Mouse (Mus musculus): ENCODE data around the gene Hic1. TPM values are rescaled to one million over a fixed set of nuclear protein-coding genes. Genes with fewer than 3 reads are reported as not detected.
"Not testable (repeated sequence)": the region's sequence is repeated elsewhere in the genome, so short reads cannot be mapped to it uniquely, and the experiment has no call there.

The Hic1 gene
- polyA plus RNA-seq, 1 experiment from 2014 or later: 1.9 TPM

- H3K9ac ChIP-seq (ENCODE audit: low read depth, low read length): no peak overlapping the region
- ATAC-seq: no peak
- no peak overlapping the region for H3K27ac ChIP-seq (ENCODE audit: low read depth, low read length)
- no peaks in the 10 kb centered on the region for H3K9me3 ChIP-seq (ENCODE audit: control insufficient read depth, low read length)
- peaks cover 14% of the 10 kb centered on the region for H3K4me1 ChIP-seq (ENCODE audit: control insufficient read depth, insufficient read depth, low read depth, low read length)
- no peaks in the 10 kb centered on the region for H3K27me3 ChIP-seq (replicated peaks; ENCODE audit: control insufficient read depth, insufficient read depth, low read length)
- H3K4me2 ChIP-seq (ENCODE audit: low read length): no peak overlapping the region
- no peak overlapping the region for H3K4me3 ChIP-seq (ENCODE audit: low read length)
- peaks cover 5% of the 10 kb centered on the region for H3K36me3 ChIP-seq (ENCODE audit: control insufficient read depth, insufficient read depth, low read length)
- WGBS: 65% methylated on average over 2 of the region's 2 CpGs
Measured at GRCm38 (mm10) chr11:75184986-75185385, 15.7 kb upstream of the Hic1 start.

- Histone ChIP-seq H3K4me2 (ENCODE audit: low read length) (no peak overlapping the region), H3K27me3 (replicated peaks; ENCODE audit: control insufficient read depth, insufficient read depth, low read length) (no peaks in the 10 kb centered on the region), H3K9me3 (ENCODE audit: control insufficient read depth, low read length) (no peaks in the 10 kb centered on the region), H3K4me3 (ENCODE audit: low read length) (no peak overlapping the region), H3K27ac (ENCODE audit: low read depth, low read length) (no peak overlapping the region), H3K4me1 (ENCODE audit: control insufficient read depth, insufficient read depth, low read depth, low read length) (peaks cover 12% of the 10 kb centered on the region), H3K36me3 (ENCODE audit: control insufficient read depth, insufficient read depth, low read length) (peaks cover 5% of the 10 kb centered on the region), H3K9ac (ENCODE audit: low read depth, low read length) (peak overlapping the region; percentile 17; the same call in 1 of the 2 replicates)
- no peak for ATAC-seq
- 83% methylated on average over 5 of the region's 5 CpGs for WGBS
Measured at GRCm38 (mm10) chr11:75184573-75184972, 15.3 kb upstream of the Hic1 start.

- WGBS: 64% methylated on average over 2 of the region's 2 CpGs
- H3K27ac ChIP-seq (ENCODE audit: low read depth, low read length): no peak overlapping the region
- H3K4me3 ChIP-seq (ENCODE audit: low read length): no peak overlapping the region
- H3K4me2 ChIP-seq (ENCODE audit: low read length): no peak overlapping the region
- peaks cover 5% of the 10 kb centered on the region for H3K36me3 ChIP-seq (ENCODE audit: control insufficient read depth, insufficient read depth, low read length)
- no peak overlapping the region for H3K9ac ChIP-seq (ENCODE audit: low read depth, low read length)
- ATAC-seq: no peak
- H3K27me3 ChIP-seq (replicated peaks; ENCODE audit: control insufficient read depth, insufficient read depth, low read length): no peaks in the 10 kb centered on the region
- H3K9me3 ChIP-seq (ENCODE audit: control insufficient read depth, low read length): no peaks in the 10 kb centered on the region
- peaks cover 10% of the 10 kb centered on the region; the same call in 1 of the 2 replicates for H3K4me1 ChIP-seq (ENCODE audit: control insufficient read depth, insufficient read depth, low read depth, low read length)
Measured at GRCm38 (mm10) chr11:75183917-75184570, 14.7 kb upstream of the Hic1 start.

GRCm38 (mm10) chr11:75178672-75179208 is 9.4 kb upstream of the Hic1 start, which contains the start of gene Ovca2:
TSS of gene Ovca2 (minus strand) at chr11:75178835.
- Histone ChIP-seq H3K9me3 (ENCODE audit: control insufficient read depth, low read length) (no peaks in the 10 kb centered on the region), H3K36me3 (ENCODE audit: control insufficient read depth, insufficient read depth, low read length) (peaks cover 5% of the 10 kb centered on the region), H3K4me2 (ENCODE audit: low read length) (peak within 1 kb of the TSS; percentile 98), H3K27ac (ENCODE audit: low read depth, low read length) (peak within 1 kb of the TSS; percentile 89), H3K4me1 (ENCODE audit: control insufficient read depth, insufficient read depth, low read depth, low read length) (peaks cover 17% of the 10 kb centered on the region), H3K4me3 (ENCODE audit: low read length) (peak within 1 kb of the TSS; percentile 73), H3K27me3 (replicated peaks; ENCODE audit: control insufficient read depth, insufficient read depth, low read length) (no peaks in the 10 kb centered on the region), H3K9ac (ENCODE audit: low read depth, low read length) (peak within 1 kb of the TSS; percentile 89)
- ATAC-seq: peak; percentile 95
- WGBS: 0% methylated on average over 33 of the region's 33 CpGs

- Histone ChIP-seq H3K27me3 (replicated peaks; ENCODE audit: control insufficient read depth, insufficient read depth, low read length) (no peaks in the 10 kb centered on the region), H3K9ac (ENCODE audit: low read depth, low read length) (peak overlapping the region; percentile 89), H3K36me3 (ENCODE audit: control insufficient read depth, insufficient read depth, low read length) (peaks cover 5% of the 10 kb centered on the region), H3K4me1 (ENCODE audit: control insufficient read depth, insufficient read depth, low read depth, low read length) (peaks cover 18% of the 10 kb centered on the region), H3K4me3 (ENCODE audit: low read length) (peak overlapping the region; percentile 73), H3K9me3 (ENCODE audit: control insufficient read depth, low read length) (no peaks in the 10 kb centered on the region), H3K27ac (ENCODE audit: low read depth, low read length) (no peak overlapping the region), H3K4me2 (ENCODE audit: low read length) (peak overlapping the region; percentile 98)
- WGBS: 48% methylated on average over 12 of the region's 12 CpGs
- no peak for ATAC-seq
Measured at GRCm38 (mm10) chr11:75178011-75178410, 8.7 kb upstream of the Hic1 start.

- H3K4me1 ChIP-seq (ENCODE audit: control insufficient read depth, insufficient read depth, low read depth, low read length): peaks cover 28% of the 10 kb centered on the region
- H3K27ac ChIP-seq (ENCODE audit: low read depth, low read length); H3K9ac ChIP-seq (ENCODE audit: low read depth, low read length); H3K4me3 ChIP-seq (ENCODE audit: low read length); H3K27me3 ChIP-seq (replicated peaks; ENCODE audit: control insufficient read depth, insufficient read depth, low read length); ATAC-seq; H3K9me3 ChIP-seq (ENCODE audit: control insufficient read depth, low read length); H3K36me3 ChIP-seq (ENCODE audit: control insufficient read depth, insufficient read depth, low read length); H3K4me2 ChIP-seq (ENCODE audit: low read length): not testable (repeated sequence)
- 77% methylated on average over 6 of the region's 6 CpGs for WGBS
Measured at GRCm38 (mm10) chr11:75174574-75174973, 5.3 kb upstream of the Hic1 start.

GRCm38 (mm10) chr11:75173799-75174165 is 4.5 kb upstream of the Hic1 start:
- H3K4me3 ChIP-seq (ENCODE audit: low read length): peak overlapping the region; percentile 76
- 3% methylated on average over 15 of the region's 15 CpGs for WGBS
- H3K36me3 ChIP-seq (ENCODE audit: control insufficient read depth, insufficient read depth, low read length): no peaks in the 10 kb centered on the region; the same call in 1 of the 2 replicates
- peak overlapping the region; percentile 84 for H3K27ac ChIP-seq (ENCODE audit: low read depth, low read length)
- peaks cover 32% of the 10 kb centered on the region for H3K4me1 ChIP-seq (ENCODE audit: control insufficient read depth, insufficient read depth, low read depth, low read length)
- peaks cover 2% of the 10 kb centered on the region; the same call in 1 of the 2 replicates for H3K27me3 ChIP-seq (replicated peaks; ENCODE audit: control insufficient read depth, insufficient read depth, low read length)
- ATAC-seq: no peak
- H3K9me3 ChIP-seq (ENCODE audit: control insufficient read depth, low read length): no peaks in the 10 kb centered on the region
- peak overlapping the region; percentile 73 for H3K9ac ChIP-seq (ENCODE audit: low read depth, low read length)
- peak overlapping the region; percentile 77 for H3K4me2 ChIP-seq (ENCODE audit: low read length)

GRCm38 (mm10) chr11:75173095-75173798 is 3.9 kb upstream of the Hic1 start:
- peak; percentile 62 for ATAC-seq
- Histone ChIP-seq H3K36me3 (ENCODE audit: control insufficient read depth, insufficient read depth, low read length) (no peaks in the 10 kb centered on the region; the same call in 1 of the 2 replicates), H3K4me1 (ENCODE audit: control insufficient read depth, insufficient read depth, low read depth, low read length) (peaks cover 37% of the 10 kb centered on the region), H3K4me2 (ENCODE audit: low read length) (peak overlapping the region; percentile 77), H3K27me3 (replicated peaks; ENCODE audit: control insufficient read depth, insufficient read depth, low read length) (peaks cover 7% of the 10 kb centered on the region; the same call in 1 of the 2 replicates), H3K9ac (ENCODE audit: low read depth, low read length) (peak overlapping the region; percentile 73), H3K4me3 (ENCODE audit: low read length) (peak overlapping the region; percentile 76), H3K27ac (ENCODE audit: low read depth, low read length) (peak overlapping the region; percentile 84), H3K9me3 (ENCODE audit: control insufficient read depth, low read length) (no peaks in the 10 kb centered on the region)
- WGBS: under 1% methylated on average over 68 of the region's 71 CpGs

Data from hindbrain, embryonic 16.5 days (tissue).